Mouse (Mus musculus) embryonic facial prominence, embryonic 12.5 days (tissue): ENCODE data around the gene Spg11. TPM values are rescaled to one million over a fixed set of nuclear protein-coding genes. Genes with fewer than 3 reads are reported as not detected.

Experiments used
- ATAC-seq: fragments of 200-750 bp; cut with Nextera tagmentation; 2 replicates; pipeline ENCODE4 v1.8.0; 2017; ENCODE audit not compliant: insufficient number of reproducible peaks, insufficient read depth, low FRiP score, low TSS enrichment
- H3K27ac ChIP-seq: fragments of 300-500 bp; sonication (generic); 2 replicates; pipeline ENCODE4 v1.5.1; 2016; ENCODE audit warnings: mild to moderate bottlenecking
- H3K27me3 ChIP-seq: fragments of 300-500 bp; sonication (generic); 2 replicates; pipeline ENCODE4 v1.6.1; 2016; ENCODE audit warnings: mild to moderate bottlenecking, moderate library complexity
- H3K36me3 ChIP-seq: fragments of 300-500 bp; sonication (generic); 2 replicates; pipeline ENCODE4 v1.6.1; 2016; ENCODE audit warnings: mild to moderate bottlenecking
- H3K4me1 ChIP-seq: fragments of 300-500 bp; sonication (generic); 2 replicates; pipeline ENCODE4 v1.6.1; 2016
- H3K4me2 ChIP-seq: fragments of 300-500 bp; sonication (generic); replicated peaks from 2 replicates; pipeline ENCODE4 v1.6.1; 2016; ENCODE audit warnings: mild to moderate bottlenecking, moderate library complexity
- H3K4me3 ChIP-seq: fragments of 300-500 bp; sonication (generic); 2 replicates; pipeline ENCODE4 v1.5.1; 2016; ENCODE audit warnings: mild to moderate bottlenecking
- H3K9ac ChIP-seq: fragments of 300-500 bp; sonication (generic); 2 replicates; pipeline ENCODE4 v1.6.1; 2016; ENCODE audit warnings: mild to moderate bottlenecking, moderate library complexity
- H3K9me3 ChIP-seq: fragments of 300-500 bp; sonication (generic); 2 replicates; pipeline ENCODE4 v1.6.1; 2016; ENCODE audit warnings: mild to moderate bottlenecking, moderate library complexity
- WGBS: fragments of 180-500 bp; shearing (Covaris S2); methylation state at CpG from one replicate; pipeline ENCODE4 v1.1.7; 2016; 5-methylcytosine and 5-hydroxymethylcytosine counted together
- polyA plus RNA-seq: library from polyadenylated mRNA; unstranded; fragments of >200 nt; fragmentation: Nextera tagmentation; extraction: Ambion mirVana; gene quantifications from 2 replicates; pipeline ENCODE4 v1.2.1, GENCODE M21; 2016

The Spg11 gene
- polyA plus RNA-seq, 1 experiment from 2014 or later = 11.8 TPM

GRCm38 (mm10) chr2:122154479-122154878 is 36.3 kb upstream of the Spg11 start:
- Histone ChIP-seq H3K27me3 (no peaks in the 10 kb centered on the region), H3K27ac (no peak overlapping the region), H3K4me3 (no peak overlapping the region), H3K4me1 (no peaks in the 10 kb centered on the region), H3K9ac (no peak overlapping the region), H3K9me3 (no peaks in the 10 kb centered on the region), H3K36me3 (0 out of 2 replicates have a peak, but pooled peaks cover 11% of the 10 kb centered on the region), H3K4me2 (no peak overlapping the region)
- ATAC-seq = no peak
- WGBS = 96% methylated on average over 2 of the region's 2 CpGs

- Histone ChIP-seq H3K4me3 (no peak overlapping the region), H3K27ac (no peak overlapping the region), H3K4me2 (no peak overlapping the region), H3K9me3 (no peaks in the 10 kb centered on the region), H3K4me1 (no peaks in the 10 kb centered on the region), H3K27me3 (no peaks in the 10 kb centered on the region), H3K9ac (no peak overlapping the region), H3K36me3 (0 out of 2 replicates have a peak, but pooled peaks cover 11% of the 10 kb centered on the region)
- WGBS = 84% methylated on average over 7 of the region's 7 CpGs
- ATAC-seq = no peak
Observed at GRCm38 (mm10) chr2:122153681-122154365, 35.6 kb upstream of the Spg11 start.

GRCm38 (mm10) chr2:122152850-122153249 is 34.7 kb upstream of the Spg11 start:
- no peak overlapping the region for H3K4me2 ChIP-seq
- no peaks in the 10 kb centered on the region for H3K27me3 ChIP-seq
- no peaks in the 10 kb centered on the region for H3K9me3 ChIP-seq
- peaks cover 4% of the 10 kb centered on the region; the same call in 1 of the 2 replicates for H3K4me1 ChIP-seq
- no peak for ATAC-seq
- no peak overlapping the region for H3K27ac ChIP-seq
- H3K9ac ChIP-seq = no peak overlapping the region
- 0 out of 2 replicates have a peak, but pooled peaks cover 11% of the 10 kb centered on the region for H3K36me3 ChIP-seq
- 84% methylated on average over 3 of the region's 3 CpGs for WGBS
- no peak overlapping the region for H3K4me3 ChIP-seq

- no peak overlapping the region for H3K27ac ChIP-seq
- no peak overlapping the region for H3K4me2 ChIP-seq
- H3K36me3 ChIP-seq = 0 out of 2 replicates have a peak, but pooled peaks cover 11% of the 10 kb centered on the region
- ATAC-seq = no peak
- H3K9me3 ChIP-seq = no peaks in the 10 kb centered on the region
- no peaks in the 10 kb centered on the region for H3K27me3 ChIP-seq
- H3K4me3 ChIP-seq = no peak overlapping the region
- 83% methylated on average over 1 of the region's 1 CpGs for WGBS
- peaks cover 4% of the 10 kb centered on the region; the same call in 1 of the 2 replicates for H3K4me1 ChIP-seq
- no peak overlapping the region for H3K9ac ChIP-seq
Observed at GRCm38 (mm10) chr2:122151221-122151620, 33.0 kb upstream of the Spg11 start.

GRCm38 (mm10) chr2:122149716-122150115 is 31.5 kb upstream of the Spg11 start:
- 82% methylated on average over 3 of the region's 3 CpGs for WGBS

GRCm38 (mm10) chr2:122149316-122149715 is 31.1 kb upstream of the Spg11 start:
- peaks cover 4% of the 10 kb centered on the region; the same call in 1 of the 2 replicates for H3K4me1 ChIP-seq
- H3K27ac ChIP-seq = no peak overlapping the region
- no peak for ATAC-seq
- H3K9me3 ChIP-seq = no peaks in the 10 kb centered on the region
- H3K27me3 ChIP-seq = no peaks in the 10 kb centered on the region
- 93% methylated on average over 6 of the region's 6 CpGs for WGBS
- H3K4me3 ChIP-seq = 0 out of 2 replicates have a peak overlapping the region, but pooled peaks have one; percentile 69
- no peak overlapping the region for H3K4me2 ChIP-seq
- 0 out of 2 replicates have a peak, but pooled peaks cover 8% of the 10 kb centered on the region for H3K36me3 ChIP-seq
- H3K9ac ChIP-seq = no peak overlapping the region

More at GRCm38 (mm10) chr2:122149716-122150115, 31.5 kb upstream of the Spg11 start:
- 0 out of 2 replicates have a peak, but pooled peaks cover 11% of the 10 kb centered on the region for H3K36me3 ChIP-seq
- no peak for ATAC-seq
- H3K27ac ChIP-seq = no peak overlapping the region
- no peaks in the 10 kb centered on the region for H3K27me3 ChIP-seq
- H3K4me1 ChIP-seq = peaks cover 4% of the 10 kb centered on the region; the same call in 1 of the 2 replicates
- no peak overlapping the region for H3K4me3 ChIP-seq
- H3K9ac ChIP-seq = no peak overlapping the region
- H3K9me3 ChIP-seq = no peaks in the 10 kb centered on the region
- H3K4me2 ChIP-seq = no peak overlapping the region

- Histone ChIP-seq H3K9me3 (no peaks in the 10 kb centered on the region), H3K27me3 (no peaks in the 10 kb centered on the region), H3K36me3 (0 out of 2 replicates have a peak, but pooled peaks cover 7% of the 10 kb centered on the region), H3K4me3 (peak overlapping the region; percentile 69), H3K4me2 (peak overlapping the region; percentile 69), H3K27ac (peak overlapping the region; percentile 83; the same call in 1 of the 2 replicates), H3K4me1 (peaks cover 4% of the 10 kb centered on the region; the same call in 1 of the 2 replicates), H3K9ac (peak overlapping the region; percentile 67)
- 0 out of 2 replicates have a peak, but pooled peaks have one; percentile 3 for ATAC-seq
- WGBS = 33% methylated on average over 18 of the region's 18 CpGs
Observed at GRCm38 (mm10) chr2:122148242-122148917, 30.2 kb upstream of the Spg11 start.

- Histone ChIP-seq H3K9me3 (no peaks in the 10 kb centered on the region), H3K27ac (peak within 1 kb of the TSS; percentile 83), H3K4me1 (peaks cover 4% of the 10 kb centered on the region; the same call in 1 of the 2 replicates), H3K27me3 (no peaks in the 10 kb centered on the region), H3K4me2 (peak within 1 kb of the TSS; percentile 69), H3K9ac (peak within 1 kb of the TSS; percentile 67), H3K36me3 (0 out of 2 replicates have a peak, but pooled peaks cover 7% of the 10 kb centered on the region), H3K4me3 (peak within 1 kb of the TSS; percentile 69)
- whole genome bisulfite sequencing = under 1% methylated on average over 40 of the region's 40 CpGs
- ATAC-seq = peak; percentile 94
Observed at GRCm38 (mm10) chr2:122147508-122148241, 29.5 kb upstream of the Spg11 start, which contains the start of gene B2m. TSS of gene B2m (plus strand) at chr2:122147686.

- no peak overlapping the region for H3K4me3 ChIP-seq
- H3K4me1 ChIP-seq = peaks cover 4% of the 10 kb centered on the region; the same call in 1 of the 2 replicates
- no peak overlapping the region for H3K4me2 ChIP-seq
- no peaks in the 10 kb centered on the region for H3K9me3 ChIP-seq
- no peak overlapping the region for H3K9ac ChIP-seq
- no peak overlapping the region for H3K27ac ChIP-seq
- 0 out of 2 replicates have a peak, but pooled peaks cover 2% of the 10 kb centered on the region for H3K36me3 ChIP-seq
- H3K27me3 ChIP-seq = no peaks in the 10 kb centered on the region
- no peak for ATAC-seq
- WGBS = 73% methylated on average over 6 of the region's 6 CpGs
Observed at GRCm38 (mm10) chr2:122146687-122147086, 28.5 kb upstream of the Spg11 start.

GRCm38 (mm10) chr2:122145756-122146155 is 27.6 kb upstream of the Spg11 start:
- Histone ChIP-seq H3K9ac (no peak overlapping the region), H3K4me3 (no peak overlapping the region)

GRCm38 (mm10) chr2:122143111-122143510 is 24.9 kb upstream of the Spg11 start:
- no peak overlapping the region for H3K4me2 ChIP-seq
- no peak overlapping the region for H3K4me3 ChIP-seq
- H3K36me3 ChIP-seq = no peaks in the 10 kb centered on the region
- ATAC-seq = no peak
- no peaks in the 10 kb centered on the region for H3K9me3 ChIP-seq
- no peak overlapping the region for H3K9ac ChIP-seq
- H3K27ac ChIP-seq = no peak overlapping the region
- H3K4me1 ChIP-seq = no peaks in the 10 kb centered on the region
- no peaks in the 10 kb centered on the region for H3K27me3 ChIP-seq
- WGBS = 87% methylated on average over 3 of the region's 3 CpGs

More at GRCm38 (mm10) chr2:122145756-122146155, 27.6 kb upstream of the Spg11 start:
- H3K4me2 ChIP-seq = no peak overlapping the region
- peaks cover 4% of the 10 kb centered on the region; the same call in 1 of the 2 replicates for H3K4me1 ChIP-seq
- WGBS = 71% methylated on average over 4 of the region's 4 CpGs
- H3K27ac ChIP-seq = no peak overlapping the region
- ATAC-seq = no peak
- no peaks in the 10 kb centered on the region for H3K27me3 ChIP-seq
- H3K36me3 ChIP-seq = no peaks in the 10 kb centered on the region
- H3K9me3 ChIP-seq = no peaks in the 10 kb centered on the region
